Mouse (Mus musculus) ES-Bruce4 (cell line): ENCODE data around the gene Cd81.

Experiments used
- CTCF ChIP-seq: IDR thresholded peaks from one replicate; pipeline ENCODE4 v1.8.1; 2011; ENCODE audit warnings: low read depth, low read length
- POLR2A ChIP-seq: IDR thresholded peaks from one replicate; pipeline ENCODE4 v1.8.1; 2011; ENCODE audit warnings: low read length; ENCODE audit not compliant: insufficient read depth

- TF ChIP-seq CTCF (no peak), POLR2A (no peak)
These were observed 6.2 kb upstream of the Cd81 start for GRCm38 (mm10) chr7:143046358-143046757.
